Mouse (Mus musculus): Measurements from ENCODE around the gene Shld2. TPM values are rescaled to one million over a fixed set of nuclear protein-coding genes. Genes with fewer than 3 reads are reported as not detected.
"Not testable (repeated sequence)": the region's sequence is repeated elsewhere in the genome, so short reads cannot be mapped to it uniquely, and the experiment has no call there.

Gene Shld2
- polyA plus RNA-seq, 1 experiment from 2014 or later = 11.8 TPM

DNA sequence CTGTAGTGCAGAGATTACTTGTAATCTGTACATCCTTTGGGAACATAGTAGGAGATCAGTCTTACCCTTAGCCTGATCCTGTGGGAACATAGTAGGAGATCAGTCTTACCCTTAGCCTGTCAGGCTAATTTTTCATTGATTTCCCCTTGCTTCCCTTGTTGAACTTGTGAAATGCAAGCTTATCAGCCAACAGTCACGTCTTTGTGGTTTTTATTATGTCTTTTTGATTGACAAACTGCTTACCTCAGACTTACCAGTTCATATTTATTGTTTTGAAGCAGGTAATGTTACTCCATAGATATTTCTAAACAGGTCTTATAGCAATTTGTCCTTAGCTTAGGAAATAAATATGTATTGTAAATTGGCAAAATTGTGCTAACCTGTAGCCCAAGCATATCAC, 17.3 kb upstream of the Shld2 start:
- 71% methylated on average over 1 of the region's 1 CpGs for WGBS
- Histone ChIP-seq H3K27ac (no peak overlapping the region), H3K36me3 (ENCODE audit: insufficient read depth, low read length) (peaks cover 40% of the 10 kb centered on the region), H3K27me3 (ENCODE audit: insufficient read depth, low read length) (no peaks in the 10 kb centered on the region), H3K4me1 (replicated peaks; ENCODE audit: insufficient read depth, low read length) (no peaks in the 10 kb centered on the region), H3K4me3 (replicated peaks; ENCODE audit: low read depth, low read length) (no peak overlapping the region), H3K4me2 (ENCODE audit: low read length) (no peak overlapping the region), H3K9ac (ENCODE audit: low read depth, low read length) (no peak overlapping the region), H3K9me3 (replicated peaks; ENCODE audit: low read length) (no peaks in the 10 kb centered on the region)
- DNase-seq (ENCODE audit: low spot score) = no peak
- ATAC-seq (replicated peaks; ENCODE audit: low FRiP score, low read depth) = no peak
- TF ChIP-seq CTCF (IDR thresholded peaks at IDR 0.05; ENCODE audit: low read depth) = no peak

- Histone ChIP-seq H3K36me3 (ENCODE audit: insufficient read depth, low read length) (peaks cover 35% of the 10 kb centered on the region), H3K27ac (no peak overlapping the region), H3K27me3 (ENCODE audit: insufficient read depth, low read length) (no peaks in the 10 kb centered on the region), H3K4me2 (ENCODE audit: low read length) (no peak overlapping the region), H3K9ac (ENCODE audit: low read depth, low read length) (no peak overlapping the region), H3K9me3 (replicated peaks; ENCODE audit: low read length) (no peaks in the 10 kb centered on the region), H3K4me1 (replicated peaks; ENCODE audit: insufficient read depth, low read length) (no peaks in the 10 kb centered on the region), H3K4me3 (replicated peaks; ENCODE audit: low read depth, low read length) (no peak overlapping the region)
- no peak for TF ChIP-seq CTCF (IDR thresholded peaks at IDR 0.05; ENCODE audit: low read depth)
- WGBS = 93% methylated on average over 3 of the region's 3 CpGs
- no peak for ATAC-seq (replicated peaks; ENCODE audit: low FRiP score, low read depth)
- DNase-seq (ENCODE audit: low spot score) = no peak
Observed at GRCm38 (mm10) chr14:34326606-34327005, 16.3 kb upstream of the Shld2 start.

GRCm38 (mm10) chr14:34323576-34324085, 13.3 kb upstream of the Shld2 start:
- Histone ChIP-seq H3K4me3 (replicated peaks; ENCODE audit: low read depth, low read length) (no peak overlapping the region), H3K27ac (no peak overlapping the region), H3K9ac (ENCODE audit: low read depth, low read length) (no peak overlapping the region), H3K4me1 (replicated peaks; ENCODE audit: insufficient read depth, low read length) (no peaks in the 10 kb centered on the region), H3K36me3 (ENCODE audit: insufficient read depth, low read length) (peaks cover 17% of the 10 kb centered on the region; the same call in 1 of the 2 replicates), H3K4me2 (ENCODE audit: low read length) (no peak overlapping the region), H3K9me3 (replicated peaks; ENCODE audit: low read length) (no peaks in the 10 kb centered on the region), H3K27me3 (ENCODE audit: insufficient read depth, low read length) (no peaks in the 10 kb centered on the region)
- 95% methylated on average over 5 of the region's 5 CpGs for WGBS
- no peak for DNase-seq (ENCODE audit: low spot score)
- ATAC-seq (replicated peaks; ENCODE audit: low FRiP score, low read depth) = no peak
- TF ChIP-seq CTCF (IDR thresholded peaks at IDR 0.05; ENCODE audit: low read depth) = no peak

- Histone ChIP-seq H3K4me1 (replicated peaks; ENCODE audit: insufficient read depth, low read length) (0 out of 2 replicates have a peak, but pooled peaks cover 4% of the 10 kb centered on the region), H3K4me3 (replicated peaks; ENCODE audit: low read depth, low read length) (no peak overlapping the region), H3K27ac (no peak overlapping the region), H3K9ac (ENCODE audit: low read depth, low read length) (no peak overlapping the region), H3K36me3 (ENCODE audit: insufficient read depth, low read length) (no peaks in the 10 kb centered on the region), H3K9me3 (replicated peaks; ENCODE audit: low read length) (no peaks in the 10 kb centered on the region), H3K27me3 (ENCODE audit: insufficient read depth, low read length) (no peaks in the 10 kb centered on the region), H3K4me2 (ENCODE audit: low read length) (no peak overlapping the region)
- no peak for ATAC-seq (replicated peaks; ENCODE audit: low FRiP score, low read depth)
- DNase-seq (ENCODE audit: low spot score) = no peak
- no peak for TF ChIP-seq CTCF (IDR thresholded peaks at IDR 0.05; ENCODE audit: low read depth)
Observed at GRCm38 (mm10) chr14:34318113-34318512, 7.8 kb upstream of the Shld2 start.

GRCm38 (mm10) chr14:34317431-34317830, 7.1 kb upstream of the Shld2 start:
- no peak overlapping the region for H3K27ac ChIP-seq
- no peaks in the 10 kb centered on the region for H3K36me3 ChIP-seq (ENCODE audit: insufficient read depth, low read length)
- no peak overlapping the region for H3K9ac ChIP-seq (ENCODE audit: low read depth, low read length)
- TF ChIP-seq CTCF (IDR thresholded peaks at IDR 0.05; ENCODE audit: low read depth) = no peak
- H3K4me1 ChIP-seq (replicated peaks; ENCODE audit: insufficient read depth, low read length) = 0 out of 2 replicates have a peak, but pooled peaks cover 4% of the 10 kb centered on the region
- H3K9me3 ChIP-seq (replicated peaks; ENCODE audit: low read length) = no peaks in the 10 kb centered on the region
- H3K27me3 ChIP-seq (ENCODE audit: insufficient read depth, low read length) = no peaks in the 10 kb centered on the region
- DNase-seq (ENCODE audit: low spot score) (no peak), ATAC-seq (replicated peaks; ENCODE audit: low FRiP score, low read depth) (no peak)
- WGBS = 81% methylated on average over 3 of the region's 3 CpGs
- no peak overlapping the region for H3K4me3 ChIP-seq (replicated peaks; ENCODE audit: low read depth, low read length)
- no peak overlapping the region for H3K4me2 ChIP-seq (ENCODE audit: low read length)

DNA sequence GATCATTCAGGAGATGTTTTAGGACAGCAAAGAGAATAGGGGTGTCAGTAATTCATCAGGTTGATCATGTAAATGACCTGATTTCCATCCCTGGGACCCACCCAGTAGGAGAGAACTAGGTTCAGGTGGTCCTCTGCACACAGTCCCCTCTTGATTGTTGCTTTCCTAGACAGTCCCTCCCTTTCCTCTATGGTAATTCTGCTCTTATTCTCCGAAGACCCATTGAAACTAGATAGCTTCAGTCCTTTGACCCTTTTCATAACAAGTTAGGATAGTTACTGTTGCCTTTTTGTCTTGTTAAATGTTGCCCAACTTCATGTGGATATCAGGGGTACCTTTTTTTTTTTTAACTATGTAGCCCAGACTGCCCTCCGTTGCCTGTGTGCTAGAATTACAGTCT, 6.1 kb upstream of the Shld2 start:
- no peak overlapping the region for H3K4me3 ChIP-seq (replicated peaks; ENCODE audit: low read depth, low read length)
- no peak for TF ChIP-seq CTCF (IDR thresholded peaks at IDR 0.05; ENCODE audit: low read depth)
- H3K9ac ChIP-seq (ENCODE audit: low read depth, low read length) = no peak overlapping the region
- ATAC-seq (replicated peaks; ENCODE audit: low FRiP score, low read depth) (no peak), DNase-seq (ENCODE audit: low spot score) (no peak)
- 0 out of 2 replicates have a peak, but pooled peaks cover 4% of the 10 kb centered on the region for H3K4me1 ChIP-seq (replicated peaks; ENCODE audit: insufficient read depth, low read length)
- no peak overlapping the region for H3K27ac ChIP-seq
- no peaks in the 10 kb centered on the region for H3K9me3 ChIP-seq (replicated peaks; ENCODE audit: low read length)
- H3K36me3 ChIP-seq (ENCODE audit: insufficient read depth, low read length) = no peaks in the 10 kb centered on the region
- 89% methylated on average over 2 of the region's 2 CpGs for WGBS
- H3K27me3 ChIP-seq (ENCODE audit: insufficient read depth, low read length) = no peaks in the 10 kb centered on the region
- H3K4me2 ChIP-seq (ENCODE audit: low read length) = no peak overlapping the region

DNA sequence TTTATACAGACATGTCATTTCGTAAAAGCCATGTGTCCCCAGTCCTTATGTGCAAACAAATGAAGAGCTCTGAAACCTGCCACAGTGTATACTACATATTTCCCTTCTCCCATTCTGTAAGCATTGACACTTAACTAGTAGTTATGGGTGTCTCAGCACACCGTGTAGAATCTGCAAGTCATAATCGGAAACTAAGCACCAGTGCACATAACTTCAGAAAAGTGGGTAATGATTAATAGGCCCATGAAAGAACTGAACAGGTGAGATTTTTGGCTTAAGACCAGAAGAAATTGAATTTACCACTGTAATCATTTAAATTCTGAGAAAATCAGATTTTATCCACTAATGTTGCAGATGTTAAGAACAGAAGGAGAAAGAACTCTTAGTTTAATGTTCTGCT, 4.5 kb upstream of the Shld2 start:
- Histone ChIP-seq H3K4me3 (replicated peaks; ENCODE audit: low read depth, low read length) (no peak overlapping the region), H3K27me3 (ENCODE audit: insufficient read depth, low read length) (no peaks in the 10 kb centered on the region), H3K36me3 (ENCODE audit: insufficient read depth, low read length) (no peaks in the 10 kb centered on the region), H3K9ac (ENCODE audit: low read depth, low read length) (no peak overlapping the region), H3K4me2 (ENCODE audit: low read length) (0 out of 2 replicates have a peak overlapping the region, but pooled peaks have one; percentile 8), H3K27ac (no peak overlapping the region), H3K9me3 (replicated peaks; ENCODE audit: low read length) (no peaks in the 10 kb centered on the region), H3K4me1 (replicated peaks; ENCODE audit: insufficient read depth, low read length) (0 out of 2 replicates have a peak, but pooled peaks cover 4% of the 10 kb centered on the region)
- TF ChIP-seq CTCF (IDR thresholded peaks at IDR 0.05; ENCODE audit: low read depth) = no peak
- WGBS = 63% methylated on average over 3 of the region's 3 CpGs
- ATAC-seq (replicated peaks; ENCODE audit: low FRiP score, low read depth) = no peak
- no peak for DNase-seq (ENCODE audit: low spot score)

- H3K9me3 ChIP-seq (replicated peaks; ENCODE audit: low read length); H3K9ac ChIP-seq (ENCODE audit: low read depth, low read length); ATAC-seq (replicated peaks; ENCODE audit: low FRiP score, low read depth); H3K36me3 ChIP-seq (ENCODE audit: insufficient read depth, low read length); H3K4me3 ChIP-seq (replicated peaks; ENCODE audit: low read depth, low read length); DNase-seq (ENCODE audit: low spot score); H3K27me3 ChIP-seq (ENCODE audit: insufficient read depth, low read length); H3K27ac ChIP-seq; H3K4me1 ChIP-seq (replicated peaks; ENCODE audit: insufficient read depth, low read length): not testable (repeated sequence)
- 0 out of 2 replicates have a peak overlapping the region, but pooled peaks have one; percentile 72 for H3K4me2 ChIP-seq (ENCODE audit: low read length)
- WGBS = 85% methylated on average over 8 of the region's 8 CpGs
Observed at GRCm38 (mm10) chr14:34314383-34314782, 4.1 kb upstream of the Shld2 start.
